Mouse (Mus musculus) embryo, embryonic 11 days (tissue): ENCODE data around the gene Frrs1l.

Experiments
- DNase-seq: peaks from one replicate; pipeline ENCODE4 v3.0.0-alpha.2; 2015

The Frrs1l gene

GRCm38 (mm10) chr4:56912382-56913001, 77.7 kb downstream of the Frrs1l start:
- DNase-seq = no peak

GRCm38 (mm10) chr4:56909568-56909967, 80.6 kb downstream of the Frrs1l start:
- DNase-seq = peak; percentile 39

DNA sequence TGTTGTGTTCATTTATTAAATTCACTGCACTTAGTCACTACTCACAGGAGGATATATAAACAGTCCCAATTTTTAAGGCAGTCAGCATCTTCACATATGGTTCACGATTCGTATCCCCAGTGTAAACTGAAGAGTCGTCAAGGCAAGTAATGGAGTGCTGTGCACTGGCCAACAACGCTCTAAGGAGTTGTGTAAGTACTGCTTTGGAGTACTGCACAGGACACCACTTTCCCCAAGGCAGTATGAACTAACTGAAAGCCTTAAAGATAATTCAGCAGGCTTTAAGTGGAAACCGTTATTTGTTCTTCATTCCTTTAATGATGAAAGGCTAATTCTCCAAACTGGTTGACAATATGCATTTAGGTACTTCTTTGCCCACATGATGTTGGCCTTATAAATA, 82.5 kb downstream of the Frrs1l start:
- DNase-seq = no peak
